Mouse (Mus musculus) left cerebral cortex, postnatal 36 days (tissue): Measurements from ENCODE around the gene Tyrp1. TPM values are rescaled to one million over a fixed set of nuclear protein-coding genes. Genes with fewer than 3 reads are reported as not detected.

Experiments used
- DNase-seq, 2 experiments: peaks; one replicate each; pipeline ENCODE4 v3.0.0; 2021 to 2022; ENCODE audit warnings: low spot score in 2 of 2, mixed read lengths in 1 of 2
- intact Hi-C: fragments of 180-260 bp; cut with DNase I; formaldehyde crosslinking; loops from one replicate; pipeline ENCODE4 v1.15.1; 2025
- total RNA-seq, 2 experiments: library from RNA; stranded (reverse); gene quantifications; 2 replicates each; pipeline ENCODE4 v1.2.3; 2021

Tyrp1 gene
- total RNA-seq, 2 experiments from 2014 or later: not detected

GRCm38 (mm10) chr4:80881996-80882599, 48.2 kb downstream of the Tyrp1 start:
- intact Hi-C loops: no loop called here
- no peak for DNase-seq

GRCm38 (mm10) chr4:80886631-80887030, 52.7 kb downstream of the Tyrp1 start:
- intact Hi-C loops: no loop called here

GRCm38 (mm10) chr4:80891004-80891403, 57.1 kb downstream of the Tyrp1 start:
- intact Hi-C loops: no loop called here
- DNase-seq: no peak

More at GRCm38 (mm10) chr4:80886631-80887030, 52.7 kb downstream of the Tyrp1 start:
- DNase-seq: no peak

- intact Hi-C loops: no loop called here
- DNase-seq: no peak
Observed at GRCm38 (mm10) chr4:80895278-80895894, 61.5 kb downstream of the Tyrp1 start.

Other genes starting within 250 kb of the Tyrp1 start
- gene Lurap1l, start 76.5 kb downstream of the Tyrp1 start, total RNA-seq: 10 to 100 TPM in 1 of 2 experiments, 1 to 10 TPM in 1; 8.8 to 11.8 TPM